Mouse (Mus musculus) cortical plate, adult 2 months (tissue): ENCODE data around the gene Car6.

ENCODE experiments used
- CTCF ChIP-seq: fragments of 200-500 bp; IDR thresholded peaks from 2 replicates; pipeline ENCODE4 v1.5.1; 2011; ENCODE audit warnings: mild to moderate bottlenecking, control low read depth, low read length; ENCODE audit not compliant: insufficient read depth; ENCODE audit errors: extremely low read depth
- POLR2A ChIP-seq: fragments of 200-500 bp; IDR thresholded peaks from 2 replicates; pipeline ENCODE4 v1.6.1; 2011; ENCODE audit warnings: mild to moderate bottlenecking, low read length, control low read depth; ENCODE audit not compliant: insufficient read depth; ENCODE audit errors: extremely low read depth

DNA sequence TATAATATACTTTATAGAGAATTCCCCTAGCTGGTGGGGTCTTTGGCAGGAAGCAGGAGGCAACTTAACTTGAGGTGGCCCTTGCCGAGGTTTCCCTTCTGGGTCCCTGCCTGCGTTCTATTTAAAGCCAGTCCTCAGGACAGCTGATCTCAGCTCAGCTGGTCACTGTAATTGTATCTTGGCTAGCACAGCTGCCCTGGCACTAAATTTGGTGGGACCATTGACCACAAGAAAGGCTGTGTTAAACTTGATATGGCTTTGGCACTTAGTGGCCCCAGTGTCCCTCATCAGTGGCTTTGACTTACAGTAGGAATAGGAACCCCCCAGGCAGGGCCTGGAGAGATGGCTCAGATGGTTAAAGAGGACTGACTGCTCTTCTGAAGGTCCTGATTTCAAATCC is 44.7 kb upstream of the Car6 start:
- TF ChIP-seq CTCF (no peak), POLR2A (no peak)
